Mouse (Mus musculus) liver, embryonic 14.5 days (tissue): Measurements from ENCODE around the gene Qtrt2.

ENCODE experiments used
- CTCF ChIP-seq: IDR thresholded peaks from 2 replicates; pipeline ENCODE4 v1.5.1; 2016; ENCODE audit warnings: antibody characterized with exemption, low read depth, control low read depth
- EP300 ChIP-seq: IDR thresholded peaks from 2 replicates; pipeline ENCODE4 v1.6.1; 2016; ENCODE audit warnings: antibody characterized with exemption, low read depth

GRCm38 (mm10) chr16:43882329-43882728 lies 44.3 kb downstream of the Qtrt2 start:
- no peak for TF ChIP-seq EP300
- no peak for TF ChIP-seq CTCF
